Mouse (Mus musculus) heart, embryonic 13.5 days (tissue): ENCODE data around the gene Akr1b8. TPM values are rescaled to one million over a fixed set of nuclear protein-coding genes. Genes with fewer than 3 reads are reported as not detected.
A peak's percentile ranks its signal among the peaks of the same experiment; 100 is the strongest.

Experiments used
- ATAC-seq: fragments of 200-750 bp; cut with Nextera tagmentation; 2 replicates; pipeline ENCODE4 v1.8.0; 2017; ENCODE audit warnings: moderate TSS enrichment; ENCODE audit not compliant: insufficient number of reproducible peaks, low FRiP score, low TSS enrichment; ENCODE audit errors: extremely low read depth
- H3K27ac ChIP-seq: fragments of 300-500 bp; sonication (generic); replicated peaks from 2 replicates; pipeline ENCODE4 v1.5.1; 2015; ENCODE audit warnings: moderate library complexity, mild to moderate bottlenecking, inconsistent platforms
- H3K27me3 ChIP-seq: fragments of 300-500 bp; sonication (generic); replicated peaks from 2 replicates; pipeline ENCODE4 v1.6.1; 2015; ENCODE audit warnings: mild to moderate bottlenecking, inconsistent platforms
- H3K36me3 ChIP-seq: fragments of 300-500 bp; sonication (generic); 2 replicates; pipeline ENCODE4 v1.6.1; 2015; ENCODE audit warnings: mild to moderate bottlenecking, inconsistent platforms
- H3K4me1 ChIP-seq: fragments of 300-500 bp; sonication (generic); 2 replicates; pipeline ENCODE4 v1.6.1; 2015; ENCODE audit warnings: inconsistent platforms
- H3K4me2 ChIP-seq: fragments of 300-500 bp; sonication (generic); 2 replicates; pipeline ENCODE4 v1.6.1; 2015; ENCODE audit warnings: inconsistent platforms, mild to moderate bottlenecking, moderate library complexity
- H3K4me3 ChIP-seq: fragments of 300-500 bp; sonication (generic); 2 replicates; pipeline ENCODE4 v1.5.1; 2015; ENCODE audit warnings: moderate library complexity, mild to moderate bottlenecking, inconsistent platforms
- H3K9ac ChIP-seq: fragments of 300-500 bp; sonication (generic); 2 replicates; pipeline ENCODE4 v1.6.1; 2015; ENCODE audit warnings: inconsistent platforms, mild to moderate bottlenecking, moderate library complexity
- H3K9me3 ChIP-seq: fragments of 300-500 bp; sonication (generic); 2 replicates; pipeline ENCODE4 v1.6.1; 2016; ENCODE audit warnings: inconsistent platforms
- WGBS: fragments of 180-500 bp; shearing (Covaris S2); methylation state at CpG from one replicate; pipeline ENCODE4 v1.1.7; 2015; ENCODE audit warnings: mixed read lengths; 5-methylcytosine and 5-hydroxymethylcytosine counted together
- polyA plus RNA-seq: library from polyadenylated mRNA; unstranded; fragments of >200 nt; fragmentation: Nextera tagmentation; extraction: Ambion mirVana; gene quantifications from 2 replicates; pipeline ENCODE4 v1.2.1, GENCODE M21; 2015

Akr1b8 gene
- 11.0 and 12.0 TPM in 2 replicates for polyA plus RNA-seq

DNA sequence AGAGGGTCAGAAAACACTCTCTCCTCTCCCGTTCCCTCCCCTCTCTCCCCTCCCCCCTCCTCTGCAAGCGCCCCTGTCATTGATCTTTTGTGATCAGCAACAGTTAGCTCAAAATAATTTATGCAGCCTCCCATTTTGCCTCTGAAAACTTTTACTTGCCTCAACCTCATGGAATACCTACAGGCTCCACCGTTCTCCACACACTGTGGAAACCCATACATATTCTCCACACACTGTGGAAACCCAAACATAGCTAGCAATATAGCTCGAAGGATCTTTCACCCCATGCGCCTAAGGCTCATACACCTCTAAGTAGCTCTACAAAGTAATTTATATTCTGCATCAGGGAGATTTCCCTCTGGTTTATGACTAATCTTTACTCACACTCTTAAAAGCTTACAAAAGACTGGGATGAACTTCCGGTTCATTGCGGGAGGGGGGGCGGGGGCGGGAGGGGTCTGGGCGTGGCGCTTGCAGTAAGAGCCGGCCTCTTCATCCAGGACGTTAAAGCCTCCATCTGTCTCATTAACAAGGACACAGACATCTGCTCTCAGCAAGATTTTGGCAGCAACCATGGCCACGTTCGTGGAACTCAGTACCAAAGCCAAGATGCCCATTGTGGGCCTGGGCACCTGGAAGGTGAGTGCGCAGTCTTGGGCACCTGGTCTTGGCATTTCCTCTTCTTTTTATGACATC lies at the start of gene Akr1b8:
Gene Akr1b8, plus strand, starts transcription at position 462 of the 696 bp plus-strand sequence.
- ATAC-seq = no peak

DNA sequence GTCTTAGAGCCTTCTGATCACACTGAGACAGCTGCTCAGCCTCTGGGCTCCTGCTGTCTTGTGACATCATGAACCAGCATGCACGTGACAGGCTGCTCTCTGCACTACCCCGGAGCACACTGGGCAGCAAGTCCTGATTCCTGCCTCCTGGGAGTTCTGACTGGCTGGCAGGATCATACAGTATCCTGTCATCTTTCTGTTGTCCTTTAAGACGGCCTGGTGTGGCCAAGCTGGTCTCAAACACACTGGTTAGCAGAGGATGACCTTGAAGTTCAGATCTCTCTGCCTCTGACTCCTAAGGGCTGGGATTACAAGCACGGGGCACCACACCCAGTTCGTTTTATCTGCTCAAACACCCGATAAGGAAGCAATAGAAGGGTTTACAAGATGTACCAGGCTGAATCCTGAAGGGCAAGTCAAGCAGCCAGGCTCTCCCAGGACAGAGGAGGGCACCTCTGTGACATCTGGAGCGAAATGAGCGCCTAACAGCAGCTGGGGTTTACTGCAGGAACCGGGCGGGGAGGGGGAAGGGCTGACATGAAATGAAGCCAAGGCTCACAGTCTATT lies 49.2 kb upstream of the Akr1b8 start:
- WGBS = 50% methylated on average over 10 of the region's 10 CpGs
- peaks cover 11% of the 10 kb centered on the region; the same call in 1 of the 2 replicates for H3K4me1 ChIP-seq
- ATAC-seq = no peak
- H3K36me3 ChIP-seq = peaks cover 58% of the 10 kb centered on the region
- no peak overlapping the region for H3K9ac ChIP-seq
- no peaks in the 10 kb centered on the region for H3K9me3 ChIP-seq
- H3K4me3 ChIP-seq = no peak overlapping the region
- no peak overlapping the region for H3K4me2 ChIP-seq
- H3K27me3 ChIP-seq = no peaks in the 10 kb centered on the region
- H3K27ac ChIP-seq = peak overlapping the region; percentile 40

More for the DNA sequence above, at the start of gene Akr1b8:
- peaks cover 30% of the 10 kb centered on the region for H3K4me1 ChIP-seq
- no peaks in the 10 kb centered on the region for H3K36me3 ChIP-seq
- H3K27ac ChIP-seq = peak within 1 kb of the TSS; percentile 79
- no peaks in the 10 kb centered on the region for H3K27me3 ChIP-seq
- H3K9me3 ChIP-seq = no peaks in the 10 kb centered on the region
- H3K4me3 ChIP-seq = peak within 1 kb of the TSS; percentile 44
- H3K9ac ChIP-seq = peak within 1 kb of the TSS; percentile 64
- 15% methylated on average over 16 of the region's 16 CpGs for WGBS
- H3K4me2 ChIP-seq = peak within 1 kb of the TSS; percentile 68

DNA sequence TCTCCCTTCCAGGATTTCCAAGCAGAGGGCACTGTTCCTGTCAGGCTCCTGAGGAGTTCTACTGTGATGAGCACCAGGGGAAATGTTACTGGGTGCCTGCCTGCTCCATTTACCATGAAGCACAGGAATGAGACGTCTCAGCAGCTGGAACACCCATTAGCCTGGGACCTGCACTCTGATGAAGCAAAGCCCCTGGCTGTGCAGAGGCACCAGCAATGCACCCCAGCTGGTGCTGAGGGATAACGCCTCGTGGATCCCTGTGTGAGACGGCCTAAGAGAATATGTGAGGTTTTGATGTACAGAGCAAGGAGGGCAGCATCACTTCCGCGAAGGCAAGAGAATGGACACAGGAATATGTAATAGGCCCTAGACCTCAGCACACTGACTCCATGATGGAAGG lies 47.1 kb upstream of the Akr1b8 start:
- Histone ChIP-seq H3K4me2 (no peak overlapping the region), H3K27ac (no peak overlapping the region), H3K4me1 (peaks cover 11% of the 10 kb centered on the region; the same call in 1 of the 2 replicates), H3K9me3 (no peaks in the 10 kb centered on the region), H3K36me3 (peaks cover 79% of the 10 kb centered on the region), H3K4me3 (no peak overlapping the region), H3K27me3 (no peaks in the 10 kb centered on the region), H3K9ac (no peak overlapping the region)
- ATAC-seq = no peak
- WGBS = 81% methylated on average over 6 of the region's 6 CpGs

DNA sequence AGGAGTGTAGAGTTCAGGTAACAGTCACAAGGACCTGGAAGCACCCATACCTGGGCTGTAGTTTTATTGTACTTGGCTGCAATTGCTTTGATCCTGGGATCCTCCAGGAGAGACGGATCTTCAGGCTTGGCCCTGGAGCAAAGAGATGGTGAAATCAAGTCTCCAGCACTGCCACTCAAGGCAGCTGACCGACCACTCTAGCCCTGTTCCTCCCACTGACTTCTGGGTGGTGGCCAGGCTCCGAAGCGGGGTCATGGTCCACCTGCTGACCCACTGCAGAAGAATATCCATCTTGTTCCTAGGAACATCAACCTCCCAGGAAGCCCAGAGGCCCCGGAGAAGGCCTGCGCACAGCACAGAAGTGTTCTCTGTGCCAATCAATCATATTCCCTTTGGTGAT lies 44.4 kb upstream of the Akr1b8 start:
- peaks cover 15% of the 10 kb centered on the region for H3K4me1 ChIP-seq
- no peaks in the 10 kb centered on the region for H3K27me3 ChIP-seq
- no peak overlapping the region for H3K9ac ChIP-seq
- H3K36me3 ChIP-seq = peaks cover 77% of the 10 kb centered on the region
- ATAC-seq = no peak
- 92% methylated on average over 6 of the region's 6 CpGs for WGBS
- H3K4me3 ChIP-seq = no peak overlapping the region
- H3K4me2 ChIP-seq = no peak overlapping the region
- H3K27ac ChIP-seq = no peak overlapping the region
- H3K9me3 ChIP-seq = no peaks in the 10 kb centered on the region

DNA sequence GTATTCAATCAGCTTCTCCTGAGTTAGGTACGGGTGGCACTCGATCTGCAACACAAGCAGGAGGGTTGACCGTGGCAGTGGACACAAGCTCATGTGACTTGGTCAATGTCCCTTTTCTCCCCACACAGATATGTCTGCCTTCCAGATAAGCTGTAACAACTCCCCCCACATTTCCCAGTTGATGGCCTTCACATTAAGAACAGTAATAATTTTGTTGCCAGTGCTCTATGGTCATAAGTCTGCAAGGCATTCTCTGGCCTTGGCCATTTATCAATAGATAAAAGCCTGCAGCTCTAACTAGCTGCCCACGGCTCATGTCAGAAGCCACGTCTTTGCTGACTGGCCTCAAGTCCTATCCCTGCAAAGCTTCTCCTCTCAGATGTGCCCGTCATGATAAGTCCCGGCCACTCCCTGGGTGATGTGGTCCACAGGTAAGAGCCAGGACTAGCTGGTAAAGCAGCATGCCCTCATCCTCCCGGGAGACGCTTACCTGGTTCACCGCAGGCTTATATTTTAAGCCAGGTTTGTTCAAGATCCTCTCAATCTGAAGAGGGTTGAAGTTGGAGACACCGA lies 43.8 kb upstream of the Akr1b8 start:
- Histone ChIP-seq H3K36me3 (peaks cover 72% of the 10 kb centered on the region), H3K27me3 (no peaks in the 10 kb centered on the region), H3K4me1 (peaks cover 15% of the 10 kb centered on the region), H3K4me2 (no peak overlapping the region), H3K9me3 (no peaks in the 10 kb centered on the region), H3K9ac (no peak overlapping the region), H3K4me3 (no peak overlapping the region), H3K27ac (no peak overlapping the region)
- WGBS = 88% methylated on average over 11 of the region's 11 CpGs
- ATAC-seq = no peak

DNA sequence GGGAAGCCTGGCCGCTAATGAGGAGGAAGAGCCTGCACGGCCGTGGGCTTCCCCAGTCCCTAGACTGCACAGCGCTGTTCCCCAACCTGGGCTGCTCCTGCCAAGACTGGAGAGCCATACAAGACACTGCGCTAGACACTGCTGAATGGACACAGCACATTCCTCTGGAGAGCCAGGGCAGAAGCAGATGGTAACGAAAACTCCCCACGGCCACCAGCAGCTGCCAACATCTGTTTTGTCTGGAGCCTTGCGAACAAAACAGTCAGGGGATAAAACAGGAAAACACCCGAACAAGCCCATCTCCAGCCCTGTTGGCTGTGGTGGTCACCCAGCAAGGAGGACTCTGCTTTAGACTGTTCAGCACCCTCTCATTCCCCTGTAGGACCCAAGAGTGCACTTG lies 40.5 kb upstream of the Akr1b8 start:
- peaks cover 41% of the 10 kb centered on the region for H3K36me3 ChIP-seq
- no peaks in the 10 kb centered on the region for H3K27me3 ChIP-seq
- H3K4me1 ChIP-seq = peaks cover 32% of the 10 kb centered on the region
- H3K4me3 ChIP-seq = no peak overlapping the region
- no peak overlapping the region for H3K4me2 ChIP-seq
- 81% methylated on average over 9 of the region's 9 CpGs for WGBS
- no peak for ATAC-seq
- H3K9me3 ChIP-seq = no peaks in the 10 kb centered on the region
- H3K27ac ChIP-seq = no peak overlapping the region
- H3K9ac ChIP-seq = no peak overlapping the region

DNA sequence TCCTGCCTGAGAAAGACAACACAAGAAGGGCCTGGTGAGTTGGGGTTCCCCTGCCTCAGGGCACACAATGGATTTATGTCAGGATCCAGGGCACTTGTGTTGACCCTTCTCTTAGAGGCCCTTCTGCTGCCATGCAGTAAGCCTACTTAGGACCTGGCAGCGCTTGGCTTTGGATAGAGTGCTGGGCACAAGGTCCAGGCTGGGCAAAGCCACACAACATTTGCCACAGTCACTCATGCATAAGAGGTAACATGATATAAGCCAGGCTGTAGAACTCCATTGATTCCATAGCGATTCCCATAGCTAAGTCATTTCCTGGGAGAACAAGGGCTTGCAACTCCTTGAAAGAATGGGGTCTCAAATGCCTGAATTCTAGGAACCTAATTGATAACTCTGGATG lies 40.0 kb upstream of the Akr1b8 start:
- no peak for ATAC-seq
- whole genome bisulfite sequencing = 90% methylated on average over 2 of the region's 2 CpGs

DNA sequence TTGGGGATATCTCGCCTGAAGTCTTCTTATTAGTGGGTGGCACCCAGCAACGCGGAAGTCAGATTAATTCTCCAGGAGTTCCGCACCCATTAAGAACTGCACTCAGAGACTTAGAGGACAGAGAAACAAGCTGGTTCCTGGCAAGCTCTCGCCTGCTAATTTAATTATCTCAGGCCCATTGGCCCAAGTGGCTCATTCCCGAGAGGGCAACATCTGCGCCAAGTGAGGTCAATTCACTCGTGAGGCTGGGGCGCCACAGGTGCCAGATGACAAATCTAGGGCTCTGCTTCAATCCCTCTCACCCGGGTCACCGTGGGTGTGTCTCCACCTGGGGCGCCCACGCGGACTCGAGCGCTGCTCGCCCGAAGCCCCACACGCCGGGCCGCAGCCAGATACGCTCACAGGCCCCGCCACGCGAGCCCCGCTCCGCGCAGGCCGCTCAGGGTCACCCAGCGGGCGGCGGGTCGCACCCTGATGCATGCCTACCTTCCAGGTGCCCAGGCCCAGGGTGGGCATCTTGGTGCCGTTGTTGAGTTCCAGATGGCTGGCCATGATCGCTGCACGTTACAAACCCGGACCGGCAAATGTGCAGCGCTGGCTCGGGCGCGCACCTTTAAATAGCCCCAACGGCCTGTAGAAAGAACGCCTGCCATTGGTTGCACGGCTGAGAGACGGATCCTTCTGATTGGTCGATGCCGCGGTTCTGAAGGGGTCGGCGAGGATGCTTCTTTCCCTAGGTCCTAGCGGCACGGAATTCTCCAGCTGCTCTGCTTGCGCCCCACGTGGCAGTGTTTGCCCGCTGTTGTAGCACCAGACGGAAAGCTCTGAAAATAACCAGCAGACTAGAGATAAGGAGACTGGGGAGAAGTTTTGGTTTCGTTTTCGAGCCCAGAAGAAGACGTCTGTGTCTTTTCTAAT lies 36.8 kb upstream of the Akr1b8 start, which contains the start of gene Akr1b3:
Gene Akr1b3, minus strand, starts transcription at position 625 of the 918 bp plus-strand sequence.
- H3K4me3 ChIP-seq = peak within 1 kb of the TSS; percentile 82
- ATAC-seq = peak; percentile 96
- H3K36me3 ChIP-seq = peaks cover 3% of the 10 kb centered on the region
- peak within 1 kb of the TSS; percentile 78 for H3K4me2 ChIP-seq
- peaks cover 2% of the 10 kb centered on the region; the same call in 1 of the 2 replicates for H3K9me3 ChIP-seq
- under 1% methylated on average over 60 of the region's 60 CpGs for WGBS
- H3K4me1 ChIP-seq = peaks cover 35% of the 10 kb centered on the region
- H3K27me3 ChIP-seq = no peaks in the 10 kb centered on the region
- peak within 1 kb of the TSS; percentile 90 for H3K27ac ChIP-seq
- H3K9ac ChIP-seq = peak within 1 kb of the TSS; percentile 90

More for the DNA sequence above, 40.0 kb upstream of the Akr1b8 start:
- peaks cover 35% of the 10 kb centered on the region for H3K4me1 ChIP-seq
- peaks cover 35% of the 10 kb centered on the region for H3K36me3 ChIP-seq
- H3K4me3 ChIP-seq = no peak overlapping the region
- no peaks in the 10 kb centered on the region for H3K9me3 ChIP-seq
- H3K4me2 ChIP-seq = no peak overlapping the region
- no peaks in the 10 kb centered on the region for H3K27me3 ChIP-seq
- no peak overlapping the region for H3K9ac ChIP-seq
- H3K27ac ChIP-seq = no peak overlapping the region

DNA sequence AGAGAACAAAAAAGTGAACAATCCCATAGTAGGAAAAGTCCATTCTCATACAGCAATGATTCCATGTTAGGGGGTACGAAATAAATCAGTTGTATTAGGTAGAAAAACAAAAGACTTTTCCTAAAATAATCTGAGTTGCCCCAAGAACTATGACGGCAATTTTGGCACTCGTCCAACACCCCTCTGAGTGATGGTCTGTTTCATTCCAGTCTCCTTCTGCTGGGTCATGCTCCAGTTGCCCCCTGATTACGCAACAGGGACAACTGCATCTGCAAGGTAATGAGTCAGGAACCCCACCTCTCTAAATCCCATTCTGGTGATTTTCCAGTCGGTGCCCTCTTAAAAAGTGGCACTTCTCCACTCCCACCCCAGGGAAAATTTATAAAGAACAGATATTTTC lies 35.7 kb upstream of the Akr1b8 start:
- 25% methylated on average over 5 of the region's 5 CpGs for WGBS
- no peaks in the 10 kb centered on the region for H3K36me3 ChIP-seq
- peak overlapping the region; percentile 81 for H3K9ac ChIP-seq
- no peak for ATAC-seq
- H3K27me3 ChIP-seq = no peaks in the 10 kb centered on the region
- peak overlapping the region; percentile 78 for H3K4me2 ChIP-seq
- H3K27ac ChIP-seq = peak overlapping the region; percentile 90
- H3K4me1 ChIP-seq = peaks cover 35% of the 10 kb centered on the region
- peaks cover 3% of the 10 kb centered on the region; the same call in 1 of the 2 replicates for H3K9me3 ChIP-seq
- H3K4me3 ChIP-seq = peak overlapping the region; percentile 82

DNA sequence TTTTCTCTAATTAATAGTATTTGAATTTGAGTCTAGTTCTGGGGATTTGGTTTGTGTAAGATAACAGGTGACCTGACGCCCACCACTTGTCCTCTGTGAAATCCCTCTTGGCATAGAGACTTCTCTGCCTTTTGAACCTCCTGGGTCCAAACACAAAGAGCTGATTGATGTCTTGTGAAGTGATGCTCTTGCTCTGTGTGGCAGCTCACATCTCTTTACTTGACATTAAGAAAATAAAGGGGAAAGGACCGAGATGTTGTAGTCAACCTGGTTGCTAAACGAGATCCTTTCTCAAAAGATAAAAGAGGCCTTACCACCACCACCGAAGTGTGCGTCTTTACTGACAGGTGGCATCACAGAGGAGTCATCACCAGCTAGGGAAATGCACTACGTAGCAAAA lies 35.3 kb upstream of the Akr1b8 start:
- H3K27me3 ChIP-seq = no peaks in the 10 kb centered on the region
- H3K4me3 ChIP-seq = no peak overlapping the region
- peaks cover 35% of the 10 kb centered on the region for H3K4me1 ChIP-seq
- no peaks in the 10 kb centered on the region for H3K36me3 ChIP-seq
- peaks cover 3% of the 10 kb centered on the region; the same call in 1 of the 2 replicates for H3K9me3 ChIP-seq
- no peak overlapping the region for H3K9ac ChIP-seq
- H3K27ac ChIP-seq = no peak overlapping the region
- no peak for ATAC-seq
- H3K4me2 ChIP-seq = peak overlapping the region; percentile 78; the same call in 1 of the 2 replicates
- 55% methylated on average over 6 of the region's 6 CpGs for WGBS

DNA sequence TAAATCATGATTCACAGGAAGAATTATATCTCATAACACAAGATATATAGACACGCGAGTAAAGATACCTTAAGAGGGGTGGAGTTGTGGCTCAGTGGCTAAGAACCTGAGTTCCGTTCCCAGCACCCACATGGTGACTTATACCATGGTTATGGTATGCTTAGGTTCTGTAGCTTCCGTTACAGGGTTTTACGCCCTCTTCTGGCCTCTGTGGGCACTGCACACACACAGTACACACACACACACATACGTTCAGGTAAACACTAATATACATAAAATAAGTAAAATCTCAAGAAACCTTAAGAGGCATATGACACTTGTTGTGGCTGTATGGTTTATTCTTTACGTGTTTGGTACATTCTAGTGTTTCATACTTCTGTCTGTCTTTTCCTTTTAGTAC lies 31.8 kb upstream of the Akr1b8 start:
- WGBS = 85% methylated on average over 7 of the region's 7 CpGs
- Histone ChIP-seq H3K27me3 (no peaks in the 10 kb centered on the region), H3K4me3 (no peak overlapping the region), H3K4me1 (peaks cover 8% of the 10 kb centered on the region), H3K36me3 (no peaks in the 10 kb centered on the region), H3K27ac (no peak overlapping the region), H3K9me3 (peaks cover 3% of the 10 kb centered on the region; the same call in 1 of the 2 replicates), H3K9ac (no peak overlapping the region), H3K4me2 (no peak overlapping the region)
- no peak for ATAC-seq
